Mouse (Mus musculus): ENCODE results near the gene Fzd2. TPM values are rescaled to one million over a fixed set of nuclear protein-coding genes. Genes with fewer than 3 reads are reported as not detected.

The Fzd2 gene
- polyA plus RNA-seq, 2 experiments, result 65.5 to 163 TPM

GRCm38 (mm10) chr11:102624888-102625407 is 20.8 kb downstream of the Fzd2 start:
- Histone ChIP-seq H3K36me3 (ENCODE audit: control insufficient read depth, insufficient read depth, low read length) (no peaks in the 10 kb centered on the region), H3K27me3 (ENCODE audit: control insufficient read depth, insufficient read depth, low read length) (no peaks in the 10 kb centered on the region), H3K9me3 (ENCODE audit: control insufficient read depth, low read length) (no peaks in the 10 kb centered on the region), H3K4me3 (replicated peaks; ENCODE audit: low read length) (no peak overlapping the region), H3K4me1 (ENCODE audit: control insufficient read depth, insufficient read depth, low read length) (peaks cover 29% of the 10 kb centered on the region), H3K4me2 (replicated peaks; ENCODE audit: low read depth, low read length, severe bottlenecking) (peak overlapping the region; percentile 46), H3K9ac (ENCODE audit: low read depth, low read length, severe bottlenecking) (no peak overlapping the region), H3K27ac (replicated peaks; ENCODE audit: low read depth, low read length) (peak overlapping the region; percentile 91)
- TF ChIP-seq POLR2A (IDR thresholded peaks at IDR 0.05; ENCODE audit: borderline replicate concordance, extremely low read depth, insufficient read depth, insufficient read length), result no peak
- DNase-seq (ENCODE audit: low spot score), result peak; percentile 67
- peak; percentile 50 for ATAC-seq (ENCODE audit: low FRiP score, low read depth)
- WGBS, result 19% methylated on average over 14 of the region's 14 CpGs

DNA sequence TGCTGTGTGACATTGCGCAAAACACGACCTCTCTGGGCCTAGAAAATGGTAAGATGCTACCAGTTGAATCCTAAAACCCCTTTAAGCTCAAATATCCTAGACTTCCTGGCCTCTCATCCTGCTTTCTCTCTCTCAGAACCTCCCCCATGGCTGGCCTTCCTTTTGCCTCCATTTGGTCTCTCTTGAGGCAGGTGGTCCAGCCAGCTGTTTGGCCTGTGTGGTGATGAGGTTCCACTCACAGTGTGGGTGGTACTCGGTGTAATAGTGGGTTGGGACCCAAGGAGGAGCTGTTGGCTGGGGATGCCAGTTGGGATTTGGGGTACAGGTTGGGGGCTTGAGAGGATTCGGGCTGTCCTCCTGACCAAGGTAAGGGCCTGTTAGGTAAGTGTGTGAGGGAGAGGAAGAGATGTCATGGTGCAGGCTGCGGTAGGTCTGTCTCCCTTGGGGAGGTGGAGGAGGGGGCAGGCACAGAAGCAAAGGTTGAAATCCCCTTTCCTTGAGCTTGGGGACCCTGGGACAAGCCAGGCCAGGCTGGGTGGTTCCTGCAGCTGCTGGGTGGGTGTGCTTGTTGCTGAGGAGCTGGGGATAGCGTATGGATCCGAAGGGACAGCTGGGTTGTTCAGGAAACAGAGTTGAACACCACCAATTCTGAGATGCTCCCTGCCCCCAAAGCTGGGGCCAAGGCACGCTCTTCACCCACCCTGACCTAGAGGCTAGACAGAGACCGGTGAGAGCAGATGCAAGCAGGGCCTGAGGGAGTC is 23.2 kb downstream of the Fzd2 start:
- peaks cover 52% of the 10 kb centered on the region for H3K4me1 ChIP-seq (ENCODE audit: control insufficient read depth, insufficient read depth, low read length)
- 76% methylated on average over 9 of the region's 9 CpGs for WGBS
- DNase-seq (ENCODE audit: low spot score) (no peak), ATAC-seq (ENCODE audit: low FRiP score, low read depth) (no peak)
- H3K9ac ChIP-seq (ENCODE audit: low read depth, low read length, severe bottlenecking), result no peak overlapping the region
- H3K9me3 ChIP-seq (ENCODE audit: control insufficient read depth, low read length), result no peaks in the 10 kb centered on the region
- H3K4me3 ChIP-seq (replicated peaks; ENCODE audit: low read length), result no peak overlapping the region
- no peaks in the 10 kb centered on the region for H3K27me3 ChIP-seq (ENCODE audit: control insufficient read depth, insufficient read depth, low read length)
- H3K27ac ChIP-seq (replicated peaks; ENCODE audit: low read depth, low read length), result no peak overlapping the region
- no peak overlapping the region for H3K4me2 ChIP-seq (replicated peaks; ENCODE audit: low read depth, low read length, severe bottlenecking)
- no peaks in the 10 kb centered on the region for H3K36me3 ChIP-seq (ENCODE audit: control insufficient read depth, insufficient read depth, low read length)
- no peak for TF ChIP-seq POLR2A (IDR thresholded peaks at IDR 0.05; ENCODE audit: borderline replicate concordance, extremely low read depth, insufficient read depth, insufficient read length)

DNA sequence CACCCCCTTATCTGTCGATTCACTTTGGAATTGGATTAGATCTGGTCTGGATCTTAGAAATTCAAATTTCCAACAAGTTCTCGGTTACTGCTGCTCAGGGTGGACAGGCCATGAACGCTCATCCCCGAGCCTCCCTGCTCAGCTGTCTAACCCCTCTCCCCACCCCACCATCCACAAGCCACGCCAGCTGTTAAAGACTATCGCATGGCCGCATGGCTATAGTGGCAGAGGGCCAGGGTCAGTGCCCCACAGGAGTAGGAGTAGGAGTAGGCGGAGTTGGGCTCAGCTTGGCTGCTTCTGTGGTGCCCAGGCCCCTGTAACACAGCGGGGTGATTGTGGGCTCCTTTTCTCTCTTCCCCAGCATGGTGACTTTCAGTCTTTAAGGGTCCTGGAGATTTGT is 24.3 kb downstream of the Fzd2 start:
- H3K4me1 ChIP-seq (ENCODE audit: control insufficient read depth, insufficient read depth, low read length), result peaks cover 60% of the 10 kb centered on the region
- no peaks in the 10 kb centered on the region for H3K36me3 ChIP-seq (ENCODE audit: control insufficient read depth, insufficient read depth, low read length)
- H3K4me3 ChIP-seq (replicated peaks; ENCODE audit: low read length), result no peak overlapping the region
- H3K9ac ChIP-seq (ENCODE audit: low read depth, low read length, severe bottlenecking), result no peak overlapping the region
- no peak overlapping the region for H3K27ac ChIP-seq (replicated peaks; ENCODE audit: low read depth, low read length)
- no peak for DNase-seq (ENCODE audit: low spot score)
- no peaks in the 10 kb centered on the region for H3K9me3 ChIP-seq (ENCODE audit: control insufficient read depth, low read length)
- 66% methylated on average over 9 of the region's 9 CpGs for WGBS
- no peak for ATAC-seq (ENCODE audit: low FRiP score, low read depth)
- TF ChIP-seq POLR2A (IDR thresholded peaks at IDR 0.05; ENCODE audit: borderline replicate concordance, extremely low read depth, insufficient read depth, insufficient read length), result no peak
- no peak overlapping the region for H3K4me2 ChIP-seq (replicated peaks; ENCODE audit: low read depth, low read length, severe bottlenecking)
- H3K27me3 ChIP-seq (ENCODE audit: control insufficient read depth, insufficient read depth, low read length), result no peaks in the 10 kb centered on the region

GRCm38 (mm10) chr11:102629375-102629774 is 25.2 kb downstream of the Fzd2 start:
- Histone ChIP-seq H3K9me3 (ENCODE audit: control insufficient read depth, low read length) (no peaks in the 10 kb centered on the region), H3K27me3 (ENCODE audit: control insufficient read depth, insufficient read depth, low read length) (no peaks in the 10 kb centered on the region), H3K4me2 (replicated peaks; ENCODE audit: low read depth, low read length, severe bottlenecking) (no peak overlapping the region), H3K4me1 (ENCODE audit: control insufficient read depth, insufficient read depth, low read length) (peaks cover 54% of the 10 kb centered on the region), H3K4me3 (replicated peaks; ENCODE audit: low read length) (no peak overlapping the region), H3K36me3 (ENCODE audit: control insufficient read depth, insufficient read depth, low read length) (no peaks in the 10 kb centered on the region), H3K9ac (ENCODE audit: low read depth, low read length, severe bottlenecking) (no peak overlapping the region), H3K27ac (replicated peaks; ENCODE audit: low read depth, low read length) (no peak overlapping the region)
- TF ChIP-seq POLR2A (IDR thresholded peaks at IDR 0.05; ENCODE audit: borderline replicate concordance, extremely low read depth, insufficient read depth, insufficient read length), result no peak
- ATAC-seq (ENCODE audit: low FRiP score, low read depth) (no peak), DNase-seq (ENCODE audit: low spot score) (no peak)
- 59% methylated on average over 8 of the region's 8 CpGs for WGBS

DNA sequence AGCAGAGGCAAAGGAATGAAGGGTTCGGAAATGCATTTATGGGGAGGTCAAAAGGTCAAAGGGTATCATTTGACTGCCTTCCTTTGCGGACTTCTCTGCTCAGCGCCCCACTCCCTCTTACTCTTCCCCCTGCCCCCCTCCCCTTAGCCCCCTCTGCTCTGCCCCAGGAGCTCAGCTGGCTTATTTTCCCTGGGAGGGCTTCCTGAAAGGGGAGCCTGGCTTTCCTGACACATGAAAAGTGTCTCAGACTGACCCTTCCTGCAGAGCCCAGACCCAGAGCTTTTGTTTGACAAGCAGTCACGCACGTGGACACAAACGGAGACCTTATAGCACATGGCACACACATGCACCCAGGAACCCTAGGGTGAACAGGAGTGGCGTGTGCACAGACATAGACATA is 26.5 kb downstream of the Fzd2 start:
- Histone ChIP-seq H3K27me3 (ENCODE audit: control insufficient read depth, insufficient read depth, low read length) (no peaks in the 10 kb centered on the region), H3K4me2 (replicated peaks; ENCODE audit: low read depth, low read length, severe bottlenecking) (no peak overlapping the region), H3K9ac (ENCODE audit: low read depth, low read length, severe bottlenecking) (no peak overlapping the region; the same call in 1 of the 2 replicates), H3K4me1 (ENCODE audit: control insufficient read depth, insufficient read depth, low read length) (peaks cover 41% of the 10 kb centered on the region), H3K4me3 (replicated peaks; ENCODE audit: low read length) (no peak overlapping the region), H3K9me3 (ENCODE audit: control insufficient read depth, low read length) (no peaks in the 10 kb centered on the region), H3K27ac (replicated peaks; ENCODE audit: low read depth, low read length) (no peak overlapping the region; the same call in 1 of the 2 replicates), H3K36me3 (ENCODE audit: control insufficient read depth, insufficient read depth, low read length) (no peaks in the 10 kb centered on the region)
- no peak; the same call in 1 of the 2 replicates for ATAC-seq (ENCODE audit: low FRiP score, low read depth)
- WGBS, result 21% methylated on average over 6 of the region's 7 CpGs
- DNase-seq (ENCODE audit: low spot score), result no peak
- TF ChIP-seq POLR2A (IDR thresholded peaks at IDR 0.05; ENCODE audit: borderline replicate concordance, extremely low read depth, insufficient read depth, insufficient read length), result no peak
